Mouse (Mus musculus) hindbrain, embryonic 16.5 days (tissue): ENCODE data around the gene Wnt11. TPM values are rescaled to one million over a fixed set of nuclear protein-coding genes. Genes with fewer than 3 reads are reported as not detected.

ENCODE experiments used
- ATAC-seq: fragments of 200-750 bp; cut with Nextera tagmentation; 2 replicates; pipeline ENCODE4 v1.8.0; 2017; ENCODE audit warnings: moderate TSS enrichment, moderate library complexity
- H3K27ac ChIP-seq: fragments of 300-500 bp; sonication (generic); 2 replicates; pipeline ENCODE4 v1.5.1; 2014; ENCODE audit warnings: low read depth, mild to moderate bottlenecking, control low read depth, low read length, moderate library complexity
- H3K27me3 ChIP-seq: fragments of 300-500 bp; sonication (generic); replicated peaks from 2 replicates; pipeline ENCODE4 v1.6.1; 2014; ENCODE audit warnings: low read length; ENCODE audit not compliant: control insufficient read depth, insufficient read depth
- H3K36me3 ChIP-seq: fragments of 300-500 bp; sonication (generic); 2 replicates; pipeline ENCODE4 v1.6.1; 2014; ENCODE audit warnings: mild to moderate bottlenecking, low read length, moderate library complexity, mixed read lengths; ENCODE audit not compliant: control insufficient read depth, insufficient read depth
- H3K4me1 ChIP-seq: fragments of 300-500 bp; sonication (generic); 2 replicates; pipeline ENCODE4 v1.6.1; 2014; ENCODE audit warnings: low read depth, low read length; ENCODE audit not compliant: control insufficient read depth, insufficient read depth
- H3K4me2 ChIP-seq: fragments of 300-500 bp; sonication (generic); 2 replicates; pipeline ENCODE4 v1.6.1; 2014; ENCODE audit warnings: mild to moderate bottlenecking, low read length, control low read depth, moderate library complexity
- H3K4me3 ChIP-seq: fragments of 300-500 bp; sonication (generic); 2 replicates; pipeline ENCODE4 v1.5.1; 2014; ENCODE audit warnings: mild to moderate bottlenecking, low read length, control low read depth, moderate library complexity
- H3K9ac ChIP-seq: fragments of 300-500 bp; sonication (generic); 2 replicates; pipeline ENCODE4 v1.6.1; 2014; ENCODE audit warnings: low read depth, mild to moderate bottlenecking, control low read depth, low read length, moderate library complexity
- H3K9me3 ChIP-seq: fragments of 300-500 bp; sonication (generic); 2 replicates; pipeline ENCODE4 v1.6.1; 2014; ENCODE audit warnings: mild to moderate bottlenecking, low read length, moderate library complexity; ENCODE audit not compliant: control insufficient read depth
- WGBS: fragments of 180-500 bp; shearing (Covaris S2); extraction: QIAGEN DNeasy Blood & Tissue Kit; methylation state at CpG from one replicate; pipeline ENCODE4 v1.1.7; 2014; 5-methylcytosine and 5-hydroxymethylcytosine counted together
- polyA plus RNA-seq: library from polyadenylated mRNA; unstranded; fragments of >200 nt; fragmentation: Nextera tagmentation; extraction: Ambion mirVana; gene quantifications from 2 replicates; pipeline ENCODE4 v1.2.1, GENCODE M21; 2015

The Wnt11 gene
- polyA plus RNA-seq, 1 experiment from 2014 or later, result 2.7 TPM

DNA sequence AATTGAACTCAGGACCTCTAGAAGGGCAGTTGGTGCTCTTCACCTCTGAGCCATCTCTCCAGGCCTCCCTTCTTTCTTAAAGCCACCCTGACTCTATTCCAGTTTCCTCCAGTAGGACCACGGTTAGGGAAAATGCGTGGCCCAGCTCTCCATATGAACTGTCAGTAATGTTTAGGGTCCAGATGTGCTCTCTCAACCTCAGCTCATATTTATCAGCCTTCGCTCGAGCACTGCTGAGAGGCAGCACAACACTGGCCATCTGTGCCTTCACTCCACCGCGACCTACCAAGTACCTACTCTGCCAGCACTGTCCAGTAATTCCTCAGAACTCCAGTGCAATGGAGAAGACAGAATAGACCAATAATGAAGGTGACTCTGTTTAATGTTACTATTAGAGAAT is 12.0 kb upstream of the Wnt11 start:
- H3K9me3 ChIP-seq, result no peaks in the 10 kb centered on the region
- no peak for ATAC-seq
- no peaks in the 10 kb centered on the region for H3K4me1 ChIP-seq
- H3K27me3 ChIP-seq, result no peaks in the 10 kb centered on the region; the same call in 1 of the 2 replicates
- H3K36me3 ChIP-seq, result no peaks in the 10 kb centered on the region
- H3K27ac ChIP-seq, result no peak overlapping the region
- no peak overlapping the region for H3K9ac ChIP-seq
- no peak overlapping the region for H3K4me2 ChIP-seq
- H3K4me3 ChIP-seq, result no peak overlapping the region
- WGBS, result 78% methylated on average over 6 of the region's 6 CpGs

DNA sequence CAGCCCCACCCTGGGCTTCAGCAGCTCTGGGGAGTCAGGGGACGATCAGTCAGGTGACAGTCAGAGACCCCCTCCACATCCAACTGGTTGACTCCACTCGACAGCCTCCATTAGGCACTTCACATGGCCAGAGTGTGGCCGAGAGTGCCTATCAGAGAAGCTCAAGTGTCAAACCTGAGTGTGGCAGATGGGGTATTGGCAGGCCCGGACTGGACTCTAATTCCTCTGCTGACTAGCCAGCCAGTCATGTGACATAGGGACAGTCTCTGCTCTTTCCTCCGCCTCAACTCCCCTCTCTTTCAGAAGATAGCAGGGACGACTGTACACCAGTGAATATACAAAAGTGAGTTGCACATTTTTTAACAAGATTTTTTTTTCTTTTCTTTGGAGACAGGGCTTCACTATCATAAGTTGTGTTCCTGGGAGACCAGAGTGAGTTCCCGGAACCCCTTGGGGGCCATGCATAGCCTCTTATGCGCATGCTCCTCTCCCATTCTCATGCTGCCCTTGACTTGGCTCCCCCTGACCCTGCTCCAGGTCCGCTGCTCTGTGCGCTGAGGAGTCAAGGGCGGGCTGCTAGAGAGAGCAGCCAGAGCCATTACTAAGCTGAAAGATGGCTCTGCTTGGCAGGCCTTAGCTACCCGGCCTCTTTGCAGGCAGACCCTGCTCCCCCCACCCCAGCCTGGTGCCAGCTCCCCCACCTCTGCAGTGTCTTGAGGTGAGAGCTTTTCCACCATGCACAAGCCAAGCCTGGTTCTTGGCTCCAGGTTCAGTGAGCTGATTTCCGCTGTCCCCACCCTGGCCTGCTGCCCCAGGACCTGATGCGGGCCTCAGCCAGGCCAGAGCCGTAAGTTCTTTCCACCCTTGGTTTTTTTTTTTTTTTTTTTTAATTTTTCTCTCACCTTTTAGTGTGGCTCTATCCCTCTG is 10.8 kb upstream of the Wnt11 start:
- no peak overlapping the region for H3K9ac ChIP-seq
- ATAC-seq, result no peak
- H3K36me3 ChIP-seq, result no peaks in the 10 kb centered on the region
- H3K9me3 ChIP-seq, result no peaks in the 10 kb centered on the region
- no peaks in the 10 kb centered on the region for H3K4me1 ChIP-seq
- no peaks in the 10 kb centered on the region; the same call in 1 of the 2 replicates for H3K27me3 ChIP-seq
- 72% methylated on average over 15 of the region's 15 CpGs for WGBS
- no peak overlapping the region for H3K4me2 ChIP-seq
- no peak overlapping the region for H3K4me3 ChIP-seq
- no peak overlapping the region for H3K27ac ChIP-seq

DNA sequence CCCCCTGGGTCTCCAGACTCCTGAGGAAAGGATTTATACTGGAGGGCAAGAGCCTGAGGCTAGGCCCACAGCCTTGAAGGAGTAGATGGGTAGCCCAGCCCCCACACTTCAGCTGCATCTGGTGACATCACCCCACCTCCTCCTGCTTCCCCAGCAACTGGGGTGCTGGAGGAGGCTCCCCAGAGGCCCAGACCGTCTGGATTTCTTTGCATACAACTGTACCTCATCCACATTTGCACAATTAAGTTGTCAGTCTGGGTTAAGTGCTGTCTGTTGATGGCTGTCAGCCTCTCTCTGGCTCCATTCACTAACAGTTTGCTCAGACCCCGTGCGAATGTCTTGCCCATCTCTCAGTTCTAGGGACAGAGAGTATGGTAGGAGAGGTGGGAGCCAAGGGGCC is 6.9 kb upstream of the Wnt11 start:
- no peak overlapping the region for H3K9ac ChIP-seq
- H3K4me3 ChIP-seq, result no peak overlapping the region
- H3K9me3 ChIP-seq, result no peaks in the 10 kb centered on the region
- no peaks in the 10 kb centered on the region for H3K4me1 ChIP-seq
- no peak overlapping the region for H3K4me2 ChIP-seq
- peaks cover 24% of the 10 kb centered on the region for H3K27me3 ChIP-seq
- H3K27ac ChIP-seq, result no peak overlapping the region
- WGBS, result 50% methylated on average over 3 of the region's 3 CpGs
- no peaks in the 10 kb centered on the region for H3K36me3 ChIP-seq
- ATAC-seq, result no peak

DNA sequence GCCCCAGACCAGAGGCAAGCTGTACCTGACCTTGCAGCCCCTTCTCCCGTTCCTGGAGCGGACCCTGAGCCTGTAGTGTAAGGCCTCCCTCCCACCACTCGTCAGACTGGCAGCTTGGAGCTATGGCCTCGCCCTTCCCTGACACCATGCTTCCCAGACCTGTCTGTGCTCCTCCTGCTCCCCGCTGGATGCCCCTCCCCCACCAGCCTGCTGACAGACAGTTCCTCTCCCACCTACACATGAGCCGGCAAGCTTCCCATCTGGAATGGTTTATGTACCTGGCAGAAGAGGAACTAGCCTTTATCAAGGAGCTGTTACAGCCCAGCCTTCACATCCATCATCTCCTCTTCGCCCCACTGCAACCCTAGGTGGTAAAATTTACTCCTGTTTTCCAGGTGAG is 6.0 kb upstream of the Wnt11 start:
- no peaks in the 10 kb centered on the region for H3K4me1 ChIP-seq
- peaks cover 30% of the 10 kb centered on the region for H3K27me3 ChIP-seq
- WGBS, result 38% methylated on average over 7 of the region's 7 CpGs
- no peak overlapping the region for H3K27ac ChIP-seq
- no peak overlapping the region for H3K4me3 ChIP-seq
- H3K9ac ChIP-seq, result no peak overlapping the region
- ATAC-seq, result no peak
- H3K4me2 ChIP-seq, result no peak overlapping the region
- H3K9me3 ChIP-seq, result no peaks in the 10 kb centered on the region
- no peaks in the 10 kb centered on the region for H3K36me3 ChIP-seq

DNA sequence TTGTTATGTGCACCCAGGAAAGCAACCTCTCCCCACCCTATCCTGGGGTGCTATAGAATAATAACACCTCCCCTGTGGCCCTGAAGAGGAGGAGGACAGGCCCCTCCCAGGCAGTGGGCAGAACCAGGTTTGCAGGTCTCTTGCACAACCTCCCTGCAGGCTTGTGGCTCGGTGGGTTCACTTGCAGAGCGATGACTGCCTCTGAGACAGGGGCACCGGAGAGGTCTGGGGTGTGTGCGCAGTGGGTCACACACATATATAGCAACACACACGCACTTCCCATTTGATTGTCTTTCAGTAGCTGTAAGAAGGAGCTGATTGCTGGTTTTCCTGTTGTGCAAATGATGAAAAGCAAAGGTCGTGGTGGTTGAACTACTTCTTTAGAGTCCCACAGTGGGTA is 3.6 kb upstream of the Wnt11 start:
- H3K27ac ChIP-seq, result no peak overlapping the region
- no peak overlapping the region for H3K9ac ChIP-seq
- no peak overlapping the region for H3K4me2 ChIP-seq
- H3K27me3 ChIP-seq, result peaks cover 50% of the 10 kb centered on the region
- H3K36me3 ChIP-seq, result no peaks in the 10 kb centered on the region
- peaks cover 19% of the 10 kb centered on the region for H3K4me1 ChIP-seq
- ATAC-seq, result no peak
- no peak overlapping the region for H3K4me3 ChIP-seq
- 60% methylated on average over 6 of the region's 6 CpGs for WGBS
- H3K9me3 ChIP-seq, result no peaks in the 10 kb centered on the region

DNA sequence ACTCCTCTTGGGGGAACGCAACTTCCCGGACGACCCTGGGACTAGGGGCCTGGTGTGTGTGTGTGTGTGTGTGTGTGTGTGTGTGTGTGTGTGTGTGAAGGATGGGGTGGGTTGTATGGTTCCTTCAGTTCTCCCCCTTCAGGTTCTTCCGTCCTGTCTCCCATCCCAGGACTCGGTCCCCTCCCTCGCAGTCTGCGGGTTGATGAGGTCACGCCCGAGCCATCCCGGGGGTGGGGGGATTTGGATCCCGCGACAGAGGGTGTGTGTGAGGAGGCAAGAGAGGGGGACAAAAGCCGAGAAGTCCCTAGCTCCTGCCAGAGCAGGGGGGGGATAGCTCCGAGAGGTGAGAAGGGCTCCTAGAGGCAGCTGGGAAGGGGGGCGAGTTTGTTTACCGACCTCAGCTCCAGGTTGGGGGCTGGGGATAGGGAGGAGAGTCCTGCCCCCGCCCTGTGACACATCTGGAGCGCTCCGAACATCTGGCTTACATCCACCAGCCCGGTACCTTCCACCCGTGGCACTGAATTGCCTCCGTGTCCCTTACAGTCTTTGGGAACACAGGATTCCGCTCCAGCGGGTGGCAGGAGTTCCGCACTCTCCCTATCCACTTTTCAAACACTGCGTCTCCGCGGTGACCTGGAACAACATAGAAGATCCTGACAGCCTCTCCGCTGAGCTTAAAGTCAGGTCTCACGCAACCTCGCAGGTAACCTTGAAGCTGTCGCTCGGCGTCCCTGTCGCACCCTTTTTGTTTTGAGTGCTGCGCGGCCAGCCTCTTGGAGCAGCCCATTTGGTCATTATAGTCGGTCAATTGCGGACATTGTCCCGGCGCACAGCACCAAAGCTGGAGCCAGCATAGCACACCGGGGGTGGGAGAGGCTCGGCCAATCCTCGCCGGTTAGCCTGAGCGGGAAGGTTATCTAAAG is 868 bp downstream of the Wnt11 start:
- Histone ChIP-seq H3K27ac (no peak overlapping the region), H3K36me3 (no peaks in the 10 kb centered on the region), H3K27me3 (peaks cover 77% of the 10 kb centered on the region), H3K4me1 (peaks cover 44% of the 10 kb centered on the region), H3K9ac (peak overlapping the region; percentile 61), H3K4me3 (peak overlapping the region; percentile 50), H3K9me3 (no peaks in the 10 kb centered on the region), H3K4me2 (peak overlapping the region; percentile 98)
- under 1% methylated on average over 45 of the region's 46 CpGs for WGBS
- ATAC-seq, result no peak

DNA sequence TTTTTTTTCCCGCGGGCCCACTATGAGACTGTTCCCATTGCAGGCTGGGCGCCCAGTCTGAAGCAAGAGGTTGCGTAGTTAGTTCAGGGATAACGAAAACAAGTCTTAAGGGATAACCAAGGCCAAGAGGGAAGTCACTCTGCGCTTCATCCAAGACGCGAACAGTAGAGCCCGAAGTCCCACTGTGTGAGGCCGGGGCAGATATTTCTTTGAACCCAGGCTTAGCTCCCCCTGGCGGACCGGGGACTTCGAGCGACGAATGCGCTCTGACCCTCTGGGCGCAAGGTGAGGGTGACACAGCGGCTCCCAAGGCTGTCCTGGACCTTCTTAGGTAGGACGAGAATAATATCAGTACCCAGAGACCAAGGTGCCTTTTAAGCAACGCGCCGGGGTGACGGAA is 1.7 kb downstream of the Wnt11 start:
- H3K4me1 ChIP-seq, result peaks cover 44% of the 10 kb centered on the region
- under 1% methylated on average over 23 of the region's 23 CpGs for WGBS
- H3K9ac ChIP-seq, result no peak overlapping the region
- H3K4me2 ChIP-seq, result peak overlapping the region; percentile 98
- H3K9me3 ChIP-seq, result no peaks in the 10 kb centered on the region
- ATAC-seq, result no peak
- H3K27me3 ChIP-seq, result peaks cover 75% of the 10 kb centered on the region
- H3K27ac ChIP-seq, result no peak overlapping the region
- no peaks in the 10 kb centered on the region for H3K36me3 ChIP-seq
- peak overlapping the region; percentile 50 for H3K4me3 ChIP-seq

DNA sequence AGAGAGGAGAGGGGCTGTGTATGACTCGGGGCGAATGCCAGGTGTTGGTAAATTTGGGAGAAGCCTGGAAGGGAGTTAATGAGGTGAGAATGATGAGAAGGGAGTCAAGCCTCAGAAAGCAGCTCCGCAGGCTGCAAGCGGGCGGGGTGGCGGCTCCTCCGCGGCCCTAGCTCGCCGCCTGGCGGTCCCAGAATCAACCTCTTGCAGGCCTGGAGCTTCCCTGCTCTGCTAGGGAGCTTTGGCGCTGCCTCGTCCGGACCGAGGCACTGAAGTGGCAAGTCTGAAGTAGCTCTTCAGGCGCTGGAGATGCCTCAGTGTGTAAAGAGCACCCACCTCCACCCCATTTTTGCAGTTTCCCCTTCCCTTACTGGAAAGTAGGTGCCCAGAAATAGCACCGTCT is 3.0 kb downstream of the Wnt11 start:
- Histone ChIP-seq H3K4me2 (peak overlapping the region; percentile 98), H3K27me3 (peaks cover 71% of the 10 kb centered on the region), H3K4me3 (peak overlapping the region; percentile 61), H3K4me1 (peaks cover 44% of the 10 kb centered on the region), H3K9ac (peak overlapping the region; percentile 22; the same call in 1 of the 2 replicates), H3K9me3 (no peaks in the 10 kb centered on the region), H3K27ac (no peak overlapping the region), H3K36me3 (no peaks in the 10 kb centered on the region)
- ATAC-seq, result peak; percentile 86
- WGBS, result under 1% methylated on average over 17 of the region's 17 CpGs

DNA sequence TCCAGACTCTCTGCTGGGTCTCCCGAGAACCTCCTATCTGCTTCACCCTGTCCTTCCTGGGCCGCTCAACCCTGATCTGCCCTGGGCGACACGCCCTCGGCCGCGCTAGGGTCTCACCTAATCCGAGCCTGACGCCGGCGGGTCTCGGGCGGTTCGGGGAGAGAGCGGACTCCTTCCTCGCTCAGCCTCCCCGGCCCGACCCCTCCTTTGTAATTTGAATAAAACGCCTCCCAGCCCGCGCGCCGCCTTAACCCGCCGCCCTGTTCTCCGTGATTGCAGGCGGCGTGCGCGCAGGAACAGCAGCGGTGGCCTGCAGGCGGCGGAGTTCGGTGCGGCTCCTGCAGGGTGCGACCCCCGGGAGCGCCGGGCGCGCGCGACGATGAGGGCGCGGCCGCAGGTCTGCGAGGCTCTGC is 3.8 kb downstream of the Wnt11 start:
- Histone ChIP-seq H3K27ac (no peak overlapping the region), H3K27me3 (peaks cover 64% of the 10 kb centered on the region), H3K9ac (peak overlapping the region; percentile 70), H3K4me1 (peaks cover 44% of the 10 kb centered on the region), H3K4me2 (peak overlapping the region; percentile 98), H3K4me3 (peak overlapping the region; percentile 61), H3K36me3 (no peaks in the 10 kb centered on the region), H3K9me3 (no peaks in the 10 kb centered on the region)
- WGBS, result under 1% methylated on average over 48 of the region's 48 CpGs
- peak; percentile 43 for ATAC-seq
